Mouse (Mus musculus): Measurements from ENCODE around the gene Hebp2.
"Not testable (repeated sequence)": the region's sequence is repeated elsewhere in the genome, so short reads cannot be mapped to it uniquely, and the experiment has no call there.

Gene Hebp2

GRCm38 (mm10) chr10:18545813-18546235, at the start of gene Hebp2:
Hebp2 (minus strand) TSS chr10:18546076.
- in situ Hi-C loops (cut with MboI; ENCODE audit: low pct_unique_long_range_greater_than_20kb in 1 of 2, low sequenced_read_pairs in 2 of 2, unreplicated experiment in 1 of 2) = no loop called here

GRCm38 (mm10) chr10:18589455-18589854, 43.6 kb upstream of the Hebp2 start:
- in situ Hi-C loops (cut with MboI; ENCODE audit: low pct_unique_long_range_greater_than_20kb in 1 of 2, low sequenced_read_pairs in 2 of 2, unreplicated experiment in 1 of 2) = no loop called here

DNA sequence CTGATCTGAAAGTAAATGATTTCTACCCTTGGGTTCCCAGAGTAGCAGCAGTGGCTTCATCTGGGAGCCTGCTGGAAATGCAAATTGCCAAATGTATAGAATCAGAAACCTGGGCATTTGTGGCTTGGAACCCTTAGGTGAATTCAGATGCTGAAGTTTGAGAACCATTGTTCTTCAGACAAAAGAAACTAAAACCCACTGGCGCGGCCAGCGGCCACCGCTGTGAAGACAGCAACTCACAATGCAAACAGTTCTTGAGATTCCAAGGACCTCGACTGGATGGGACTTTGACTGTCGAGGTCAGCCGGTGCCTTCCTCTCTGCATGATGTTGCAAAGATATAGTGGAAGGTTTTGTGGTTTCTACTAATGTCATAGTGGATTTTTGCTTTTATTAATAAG, 38.3 kb upstream of the Hebp2 start:
- in situ Hi-C loops (cut with MboI; ENCODE audit: low pct_unique_long_range_greater_than_20kb in 1 of 2, low sequenced_read_pairs in 2 of 2, unreplicated experiment in 1 of 2) = no loop called here

- in situ Hi-C loops (cut with MboI; ENCODE audit: low pct_unique_long_range_greater_than_20kb in 1 of 2, low sequenced_read_pairs in 2 of 2, unreplicated experiment in 1 of 2) = no loop called here
Observed at GRCm38 (mm10) chr10:18572581-18572980, 26.7 kb upstream of the Hebp2 start.

- in situ Hi-C loops (cut with MboI; ENCODE audit: low pct_unique_long_range_greater_than_20kb in 1 of 2, low sequenced_read_pairs in 2 of 2, unreplicated experiment in 1 of 2) = no loop called here
Observed at GRCm38 (mm10) chr10:18562940-18563339, 17.1 kb upstream of the Hebp2 start.

GRCm38 (mm10) chr10:18561445-18561844, 15.6 kb upstream of the Hebp2 start:
- in situ Hi-C loops (cut with MboI; ENCODE audit: low pct_unique_long_range_greater_than_20kb in 1 of 2, low sequenced_read_pairs in 2 of 2, unreplicated experiment in 1 of 2) = no loop called here

DNA sequence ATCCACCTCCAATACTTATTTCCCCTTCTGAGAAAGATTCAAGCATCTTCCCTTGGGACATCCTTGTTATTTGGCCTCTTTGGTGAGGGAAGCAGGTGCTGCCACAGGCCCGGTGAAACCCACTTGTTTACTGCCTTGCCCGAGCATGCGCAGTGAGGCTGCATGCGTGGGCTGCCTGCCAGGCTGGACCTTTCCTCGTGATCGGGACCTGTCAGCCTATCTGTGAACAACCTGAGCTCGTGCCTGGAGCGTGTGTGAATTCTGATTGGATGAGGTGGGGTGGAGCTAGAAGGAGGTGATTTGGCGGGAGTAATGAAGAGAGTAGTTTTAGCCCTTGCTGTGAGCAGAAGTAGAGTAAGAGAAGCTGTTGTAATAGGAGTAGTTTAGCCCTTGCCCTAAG, 13.2 kb upstream of the Hebp2 start:
- in situ Hi-C loops (cut with MboI; ENCODE audit: low pct_unique_long_range_greater_than_20kb in 1 of 2, low sequenced_read_pairs in 2 of 2, unreplicated experiment in 1 of 2) = not testable (repeated sequence)

DNA sequence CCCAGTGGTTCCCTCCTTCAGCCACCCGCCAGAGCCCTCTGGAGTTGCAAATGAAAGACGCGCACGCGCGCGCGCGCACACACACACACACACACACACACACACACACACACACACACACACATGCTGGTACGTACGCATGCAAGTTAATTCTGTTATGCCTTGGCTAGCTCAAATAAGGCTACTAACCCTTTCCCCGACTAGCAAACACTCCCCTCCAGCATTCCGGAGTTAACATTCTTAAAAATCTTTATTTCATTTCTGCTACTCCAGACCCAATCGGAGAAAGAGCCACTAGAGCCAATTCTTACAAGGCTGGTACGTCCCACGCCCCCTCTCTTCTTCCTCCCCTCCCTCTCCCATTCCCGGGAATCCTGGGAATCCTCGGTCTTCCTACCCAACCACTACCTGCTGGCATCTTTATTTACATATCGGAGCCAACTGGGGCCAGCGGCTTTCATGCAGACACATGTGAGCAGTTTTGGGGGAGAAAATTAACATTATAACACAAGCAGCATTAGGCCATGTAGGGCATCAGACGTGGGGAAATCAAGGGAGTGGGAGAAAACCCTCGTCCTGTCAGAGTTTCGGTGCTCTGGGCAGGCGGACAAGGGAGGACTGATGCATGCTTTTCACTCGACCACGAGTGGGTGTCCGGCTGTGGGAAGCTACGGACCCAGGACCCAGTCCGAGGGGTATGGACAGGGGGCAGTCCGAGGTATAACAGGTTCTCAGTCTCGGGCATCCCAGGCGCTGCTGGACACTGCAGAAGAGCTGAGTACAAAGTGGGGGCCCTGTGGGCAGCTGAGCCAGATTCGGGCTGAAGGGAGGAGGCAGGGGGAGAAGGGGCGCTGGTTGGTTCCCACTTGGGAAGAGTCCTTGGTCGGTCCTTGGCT, 3.7 kb upstream of the Hebp2 start:
- in situ Hi-C loops (cut with MboI; ENCODE audit: low pct_unique_long_range_greater_than_20kb in 1 of 2, low sequenced_read_pairs in 2 of 2, unreplicated experiment in 1 of 2) = no loop called here

GRCm38 (mm10) chr10:18547381-18547780, 1.5 kb upstream of the Hebp2 start:
- in situ Hi-C loops (cut with MboI; ENCODE audit: low pct_unique_long_range_greater_than_20kb in 1 of 2, low sequenced_read_pairs in 2 of 2, unreplicated experiment in 1 of 2) = no loop called here

DNA sequence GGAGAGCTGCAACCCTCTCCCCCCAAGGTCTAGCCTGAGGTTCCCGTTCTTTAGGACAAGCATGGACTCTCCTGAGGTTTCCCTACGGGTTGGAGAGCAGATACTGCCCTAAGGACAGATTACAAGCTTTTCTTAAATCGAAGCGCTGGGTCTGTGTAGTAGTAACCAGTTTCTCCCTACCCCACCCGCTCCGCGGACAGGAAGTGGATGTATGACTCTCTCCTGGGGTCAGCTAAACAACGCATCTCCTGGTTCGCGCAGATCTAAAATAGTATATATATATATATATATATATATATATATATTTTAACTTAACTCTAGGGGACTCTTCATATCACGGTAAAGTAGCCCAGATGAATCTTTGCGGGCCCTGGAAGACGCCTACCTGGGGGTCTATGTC, 567 bp downstream of the Hebp2 start:
- in situ Hi-C loops (cut with MboI; ENCODE audit: low pct_unique_long_range_greater_than_20kb in 1 of 2, low sequenced_read_pairs in 2 of 2, unreplicated experiment in 1 of 2) = no loop called here

DNA sequence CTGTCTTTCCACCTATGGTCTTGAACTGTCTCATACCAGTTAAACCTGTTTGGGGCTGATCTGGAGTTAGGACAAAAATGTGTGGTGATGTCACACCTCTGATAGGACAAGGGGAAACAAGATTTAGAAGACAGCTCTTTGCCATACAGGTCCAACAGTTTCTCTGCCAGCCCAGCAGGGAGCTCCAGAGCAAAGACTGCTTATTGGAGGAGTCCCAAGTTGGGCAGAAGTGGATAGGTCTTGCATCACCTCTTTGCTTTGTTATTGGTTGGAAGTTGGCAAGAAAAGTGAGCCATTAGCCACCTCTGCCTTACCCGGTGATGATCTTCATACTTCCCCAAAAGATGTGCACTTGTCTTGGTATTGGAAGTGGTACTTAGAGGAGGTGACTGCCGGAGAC, 9.0 kb downstream of the Hebp2 start:
- in situ Hi-C loops (cut with MboI; ENCODE audit: low pct_unique_long_range_greater_than_20kb in 1 of 2, low sequenced_read_pairs in 2 of 2, unreplicated experiment in 1 of 2) = no loop called here

DNA sequence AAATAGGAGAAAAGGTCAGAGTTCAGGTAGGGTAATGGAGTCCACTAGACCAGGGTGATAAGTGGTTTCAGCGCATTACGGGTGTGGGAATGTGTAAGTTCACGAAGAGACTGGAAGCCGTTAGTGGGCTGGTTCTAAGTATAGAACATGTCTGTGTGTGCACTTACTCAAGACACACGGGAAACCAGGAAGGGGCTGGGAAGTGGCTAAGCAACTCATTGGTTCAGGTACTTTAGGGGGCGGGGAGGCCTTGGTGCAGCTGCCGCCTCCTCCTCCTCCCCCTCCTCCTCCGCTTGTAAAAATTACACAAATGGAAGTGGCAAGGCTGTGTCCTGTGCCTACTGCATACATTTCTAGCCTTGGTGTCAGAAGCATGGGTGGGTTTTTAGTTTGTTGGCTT, 13.6 kb downstream of the Hebp2 start:
- in situ Hi-C loops (cut with MboI; ENCODE audit: low pct_unique_long_range_greater_than_20kb in 1 of 2, low sequenced_read_pairs in 2 of 2, unreplicated experiment in 1 of 2) = no loop called here

DNA sequence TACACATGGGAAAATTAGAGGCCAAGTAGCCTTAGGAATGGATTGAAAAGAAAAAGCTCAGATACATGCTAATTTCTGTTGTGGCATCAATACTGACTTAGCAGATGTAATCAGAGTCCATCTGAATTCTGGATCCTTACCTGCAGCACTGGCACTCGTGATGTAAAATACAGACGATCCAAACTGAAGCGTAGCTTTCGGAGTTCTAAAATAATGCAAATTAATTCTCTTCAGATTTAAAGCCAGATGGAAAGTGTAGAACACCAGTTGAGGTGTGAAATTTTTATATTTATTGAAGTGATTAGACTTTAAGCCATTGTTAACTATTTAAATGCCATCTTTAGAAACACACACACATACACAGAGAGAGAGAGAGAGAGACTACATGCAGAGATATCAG, 15.7 kb downstream of the Hebp2 start:
- in situ Hi-C loops (cut with MboI; ENCODE audit: low pct_unique_long_range_greater_than_20kb in 1 of 2, low sequenced_read_pairs in 2 of 2, unreplicated experiment in 1 of 2) = no loop called here

DNA sequence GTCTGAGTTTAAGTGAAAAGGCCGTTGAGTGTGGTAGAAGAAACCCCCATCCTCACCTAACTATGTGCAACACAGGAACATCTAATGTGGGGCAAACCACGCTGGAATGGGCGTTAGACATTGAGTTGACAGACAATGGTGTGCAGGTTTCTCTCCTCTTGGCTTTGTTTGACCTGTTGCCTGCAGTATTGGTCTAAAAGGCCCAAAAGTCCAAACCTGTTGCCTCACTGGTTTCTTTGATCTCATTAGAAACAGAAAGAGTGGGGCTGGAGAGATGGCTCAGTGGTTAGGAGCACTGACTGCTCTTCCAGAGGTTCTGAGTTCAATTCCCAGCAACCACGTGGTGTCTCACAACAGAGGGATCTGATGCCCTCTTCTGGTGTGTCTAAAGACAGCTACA, 16.7 kb downstream of the Hebp2 start:
- in situ Hi-C loops (cut with MboI; ENCODE audit: low pct_unique_long_range_greater_than_20kb in 1 of 2, low sequenced_read_pairs in 2 of 2, unreplicated experiment in 1 of 2) = loop anchor here in 1 of 2 experiments (5.0 kb wide), 1 partner anchor 67 kb away; no protein-coding TSS in a partner anchor

DNA sequence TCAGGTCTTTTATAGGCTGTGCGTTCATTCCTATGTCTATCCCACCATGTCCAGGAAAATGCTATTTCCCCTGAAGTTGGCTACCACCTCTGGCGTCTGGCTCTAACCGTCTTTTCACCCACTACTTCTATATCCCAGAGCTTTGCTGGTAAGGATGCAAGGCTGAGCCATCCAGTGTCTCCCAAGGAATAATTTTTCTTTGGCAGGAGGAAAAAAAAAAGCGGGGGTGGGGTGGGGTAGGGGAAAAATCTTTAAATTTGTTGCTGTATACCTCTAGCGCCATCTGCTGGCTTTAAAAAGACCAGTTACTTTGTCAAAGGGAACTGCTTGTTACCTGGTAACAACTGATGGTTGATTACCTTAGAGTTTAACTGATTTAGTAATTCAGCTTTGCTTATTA, 17.4 kb downstream of the Hebp2 start:
- in situ Hi-C loops (cut with MboI; ENCODE audit: low pct_unique_long_range_greater_than_20kb in 1 of 2, low sequenced_read_pairs in 2 of 2, unreplicated experiment in 1 of 2) = loop anchor here in 1 of 2 experiments (5.0 kb wide), 1 partner anchor 66 kb away; no protein-coding TSS in a partner anchor

DNA sequence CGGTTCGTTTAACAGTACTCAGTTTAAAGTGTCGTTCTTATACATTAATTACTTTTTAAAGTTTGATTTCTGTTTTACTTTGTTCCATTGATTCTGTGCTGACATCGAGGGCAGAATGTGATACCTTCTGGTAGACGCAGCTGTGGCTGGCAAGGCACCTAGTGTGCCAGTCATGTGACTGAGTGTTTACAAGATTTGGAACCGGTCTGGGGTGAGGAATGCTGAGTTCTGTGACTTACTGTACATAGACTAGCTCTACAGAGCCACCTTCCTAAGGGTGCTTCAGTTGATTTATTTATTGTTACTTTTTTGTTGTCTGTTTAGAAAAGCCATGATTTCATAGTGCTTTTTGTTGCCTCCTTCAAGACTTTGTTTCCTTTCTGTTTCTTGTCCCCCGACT, 18.1 kb downstream of the Hebp2 start:
- in situ Hi-C loops (cut with MboI; ENCODE audit: low pct_unique_long_range_greater_than_20kb in 1 of 2, low sequenced_read_pairs in 2 of 2, unreplicated experiment in 1 of 2) = loop anchor here in 1 of 2 experiments (5.0 kb wide), 1 partner anchor 65 kb away; no protein-coding TSS in a partner anchor

GRCm38 (mm10) chr10:18526851-18527675, 18.8 kb downstream of the Hebp2 start:
- in situ Hi-C loops (cut with MboI; ENCODE audit: low pct_unique_long_range_greater_than_20kb in 1 of 2, low sequenced_read_pairs in 2 of 2, unreplicated experiment in 1 of 2) = loop anchor here in 1 of 2 experiments (5.0 kb wide), 1 partner anchor 65 kb away; no protein-coding TSS in a partner anchor

- in situ Hi-C loops (cut with MboI; ENCODE audit: low pct_unique_long_range_greater_than_20kb in 1 of 2, low sequenced_read_pairs in 2 of 2, unreplicated experiment in 1 of 2) = loop anchor here in 1 of 2 experiments (5.0 kb wide), 1 partner anchor 64 kb away; no protein-coding TSS in a partner anchor
Observed at GRCm38 (mm10) chr10:18526184-18526850, 19.6 kb downstream of the Hebp2 start.
